Mouse (Mus musculus) liver, postnatal 0 days (tissue): Measurements from ENCODE around the gene Hist1h2ae. TPM values are rescaled to one million over a fixed set of nuclear protein-coding genes. Genes with fewer than 3 reads are reported as not detected.
"Not testable (repeated sequence)": the region's sequence is repeated elsewhere in the genome, so short reads cannot be mapped to it uniquely, and the experiment has no call there.

Experiments
- ATAC-seq: fragments of 200-750 bp; cut with Nextera tagmentation; 2 replicates; pipeline ENCODE4 v1.8.0; 2017; ENCODE audit warnings: mild to moderate bottlenecking, moderate library complexity
- DNase-seq: peaks from one replicate; pipeline ENCODE4 v3.0.0-alpha.2; 2016
- H3K27ac ChIP-seq: fragments of 300-500 bp; sonication (generic); 2 replicates; pipeline ENCODE4 v1.5.1; 2014; ENCODE audit warnings: antibody characterized with exemption, moderate library complexity, mild to moderate bottlenecking, low read depth
- H3K27me3 ChIP-seq: fragments of 300-500 bp; sonication (generic); 2 replicates; pipeline ENCODE4 v1.6.1; 2014; ENCODE audit warnings: low read length, control low read depth, mixed read lengths; ENCODE audit not compliant: insufficient read depth
- H3K36me3 ChIP-seq: fragments of 300-500 bp; sonication (generic); replicated peaks from 2 replicates; pipeline ENCODE4 v1.6.1; 2014; ENCODE audit warnings: mild to moderate bottlenecking, control low read depth, low read length, moderate library complexity, mixed read lengths; ENCODE audit not compliant: insufficient read depth
- H3K4me1 ChIP-seq: fragments of 300-500 bp; sonication (generic); 2 replicates; pipeline ENCODE4 v1.6.1; 2014; ENCODE audit warnings: antibody characterized with exemption, mild to moderate bottlenecking, control low read depth; ENCODE audit not compliant: insufficient read depth
- H3K4me2 ChIP-seq: fragments of 300-500 bp; sonication (generic); 2 replicates; pipeline ENCODE4 v1.6.1; 2014; ENCODE audit warnings: low read depth, mild to moderate bottlenecking, low read length, moderate library complexity, mixed read lengths
- H3K4me3 ChIP-seq: fragments of 300-500 bp; sonication (generic); 2 replicates; pipeline ENCODE4 v1.5.1; 2014; ENCODE audit warnings: low read depth, low read length
- H3K9ac ChIP-seq: fragments of 300-500 bp; sonication (generic); replicated peaks from 2 replicates; pipeline ENCODE4 v1.6.1; 2014; ENCODE audit warnings: mild to moderate bottlenecking, moderate library complexity
- H3K9me3 ChIP-seq: fragments of 300-500 bp; sonication (generic); 2 replicates; pipeline ENCODE4 v1.6.1; 2016; ENCODE audit warnings: mild to moderate bottlenecking, control low read depth, low read length, mixed read lengths
- CTCF ChIP-seq: sonication (generic); IDR thresholded peaks from 2 replicates; pipeline ENCODE4 v1.5.1; 2016; ENCODE audit warnings: antibody characterized with exemption, low read depth
- EP300 ChIP-seq: IDR thresholded peaks from 2 replicates; pipeline ENCODE4 v1.6.1; 2016; ENCODE audit warnings: antibody characterized with exemption, low read depth, mild to moderate bottlenecking
- whole genome bisulfite sequencing: fragments of 180-500 bp; shearing (Covaris S2); extraction: QIAGEN DNeasy Blood & Tissue Kit; methylation state at CpG from one replicate; pipeline ENCODE4 v1.1.7; 2014; ENCODE audit not compliant: insufficient replicate concordance; 5-methylcytosine and 5-hydroxymethylcytosine counted together
- polyA plus RNA-seq: library from polyadenylated mRNA; unstranded; fragments of >200 nt; fragmentation: Nextera tagmentation; extraction: Ambion mirVana; gene quantifications from 2 replicates; pipeline ENCODE4 v1.2.1, GENCODE M21; 2015

The Hist1h2ae gene
- polyA plus RNA-seq, 1 experiment from 2014 or later = 66.0 TPM

GRCm38 (mm10) chr13:23551931-23552914 is 18.8 kb downstream of the Hist1h2ae start:
- Histone ChIP-seq H3K9ac (peak overlapping the region; percentile 64), H3K4me2 (peak overlapping the region; percentile 64), H3K27ac (peak overlapping the region; percentile 93), H3K4me3 (peak overlapping the region; percentile 48), H3K36me3 (no peaks in the 10 kb centered on the region), H3K27me3 (no peaks in the 10 kb centered on the region), H3K9me3 (no peaks in the 10 kb centered on the region), H3K4me1 (peaks cover 15% of the 10 kb centered on the region)
- ATAC-seq = no peak
- no peak for TF ChIP-seq CTCF
- TF ChIP-seq EP300 = no peak
- no peak for DNase-seq
- 42% methylated on average over 8 of the region's 8 CpGs for WGBS

- under 1% methylated on average over 45 of the region's 47 CpGs for WGBS
- peaks cover 13% of the 10 kb centered on the region for H3K4me1 ChIP-seq
- H3K4me2 ChIP-seq = peak within 1 kb of the TSS; percentile 64
- ATAC-seq = peak; percentile 61
- H3K9ac ChIP-seq = peak within 1 kb of the TSS; percentile 64
- peak within 1 kb of the TSS; percentile 93 for H3K27ac ChIP-seq
- H3K4me3 ChIP-seq = peak within 1 kb of the TSS; percentile 48
- not testable (repeated sequence) for H3K27me3 ChIP-seq, H3K36me3 ChIP-seq, H3K9me3 ChIP-seq
- TF ChIP-seq CTCF (peak; percentile 66), EP300 (peak; percentile 95)
- peak; percentile 93 for DNase-seq
Measured at GRCm38 (mm10) chr13:23551146-23551834, 19.7 kb downstream of the Hist1h2ae start, which contains the start of gene Hist1h4f. TSS of gene Hist1h4f (minus strand) at chr13:23551648.

DNA sequence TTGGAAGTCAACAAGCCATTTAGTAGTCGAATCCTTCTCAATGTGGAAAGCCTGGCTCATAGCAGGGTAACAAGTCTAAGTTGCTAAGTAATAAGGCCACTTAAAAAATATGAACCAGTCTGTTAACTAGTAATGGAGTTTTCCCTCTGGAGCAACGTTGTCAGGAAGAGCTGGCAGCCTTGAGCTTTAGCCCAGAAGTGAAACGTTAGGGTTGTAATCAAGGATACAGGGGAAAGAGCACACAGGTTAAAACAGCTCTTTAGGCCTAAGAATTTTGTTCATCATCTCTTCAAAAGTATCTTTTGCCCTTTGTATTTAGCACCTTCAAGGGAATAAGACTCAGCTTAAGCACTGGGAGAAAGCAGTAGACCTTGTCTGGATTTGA is 20.3 kb downstream of the Hist1h2ae start:
- no peaks in the 10 kb centered on the region for H3K9me3 ChIP-seq
- 6% methylated on average over 3 of the region's 3 CpGs for WGBS
- peak overlapping the region; percentile 93 for H3K27ac ChIP-seq
- H3K9ac ChIP-seq = peak overlapping the region; percentile 64
- TF ChIP-seq EP300 (no peak), CTCF (no peak)
- H3K4me2 ChIP-seq = peak overlapping the region; percentile 64
- peak overlapping the region; percentile 48 for H3K4me3 ChIP-seq
- peaks cover 13% of the 10 kb centered on the region for H3K4me1 ChIP-seq
- no peaks in the 10 kb centered on the region for H3K36me3 ChIP-seq
- DNase-seq (peak; percentile 21), ATAC-seq (no peak)
- no peaks in the 10 kb centered on the region for H3K27me3 ChIP-seq

DNA sequence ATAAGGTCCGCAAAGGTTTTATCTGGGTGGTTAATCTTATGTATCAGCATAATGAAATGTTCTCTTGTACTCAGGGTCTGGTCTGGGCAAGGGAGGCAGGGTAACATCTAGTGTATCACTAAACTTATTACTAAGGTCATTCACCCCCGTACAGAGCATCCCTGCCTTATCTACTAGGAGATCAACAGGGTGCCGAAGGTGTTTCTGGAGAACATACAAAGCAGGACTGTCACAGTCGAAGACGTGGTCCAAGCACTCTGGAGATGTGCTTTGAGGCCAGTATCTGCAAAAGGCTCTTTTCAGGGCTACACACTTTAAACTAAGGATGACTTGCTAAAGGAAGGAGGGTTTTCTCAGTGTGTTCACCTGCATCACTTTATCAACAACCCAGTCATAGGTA is 24.3 kb downstream of the Hist1h2ae start:
- H3K4me1 ChIP-seq = peaks cover 8% of the 10 kb centered on the region
- H3K9ac ChIP-seq = no peak overlapping the region
- no peak overlapping the region for H3K27ac ChIP-seq
- no peaks in the 10 kb centered on the region for H3K36me3 ChIP-seq
- no peaks in the 10 kb centered on the region for H3K9me3 ChIP-seq
- no peaks in the 10 kb centered on the region for H3K27me3 ChIP-seq
- ATAC-seq (no peak), DNase-seq (no peak)
- H3K4me2 ChIP-seq = 0 out of 2 replicates have a peak overlapping the region, but pooled peaks have one; percentile 56
- no peak overlapping the region for H3K4me3 ChIP-seq
- TF ChIP-seq CTCF (no peak), EP300 (no peak)
- 74% methylated on average over 5 of the region's 5 CpGs for WGBS

- Histone ChIP-seq H3K4me3 (peak overlapping the region; percentile 49), H3K27ac (peak overlapping the region; percentile 93), H3K4me2 (peak overlapping the region; percentile 77; the same call in 1 of the 2 replicates), H3K9ac (peak overlapping the region; percentile 81)
- H3K4me1 ChIP-seq, ATAC-seq, H3K9me3 ChIP-seq, DNase-seq, H3K27me3 ChIP-seq, H3K36me3 ChIP-seq: not testable (repeated sequence)
- WGBS = 0% methylated on average over 11 of the region's 14 CpGs
Measured at GRCm38 (mm10) chr13:23544787-23545120, 26.3 kb downstream of the Hist1h2ae start.
